Mouse (Mus musculus): Measurements from ENCODE around the gene Enox1.

Gene Enox1

DNA sequence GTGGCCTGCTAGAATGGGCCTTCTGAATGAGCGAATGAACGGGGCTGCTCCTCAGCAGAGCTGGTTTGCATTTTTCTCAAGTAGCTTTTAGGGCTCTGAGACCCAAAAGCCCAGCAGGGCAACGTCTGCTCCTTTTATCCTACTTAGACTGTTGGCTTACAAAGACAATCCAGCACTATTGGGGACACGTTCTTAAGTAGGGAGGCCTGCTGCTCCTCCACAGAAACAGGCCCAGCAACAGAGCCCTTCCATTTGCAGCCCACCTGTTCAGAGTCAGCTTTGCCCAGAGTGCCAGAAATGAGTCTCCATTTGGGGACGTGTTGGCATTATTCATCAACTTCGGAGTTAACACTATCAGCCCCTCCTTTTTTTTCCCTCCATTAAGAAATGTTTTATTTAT is 548.4 kb downstream of the Enox1 start:
- no peak for DNase-seq (ENCODE audit: low spot score)

DNA sequence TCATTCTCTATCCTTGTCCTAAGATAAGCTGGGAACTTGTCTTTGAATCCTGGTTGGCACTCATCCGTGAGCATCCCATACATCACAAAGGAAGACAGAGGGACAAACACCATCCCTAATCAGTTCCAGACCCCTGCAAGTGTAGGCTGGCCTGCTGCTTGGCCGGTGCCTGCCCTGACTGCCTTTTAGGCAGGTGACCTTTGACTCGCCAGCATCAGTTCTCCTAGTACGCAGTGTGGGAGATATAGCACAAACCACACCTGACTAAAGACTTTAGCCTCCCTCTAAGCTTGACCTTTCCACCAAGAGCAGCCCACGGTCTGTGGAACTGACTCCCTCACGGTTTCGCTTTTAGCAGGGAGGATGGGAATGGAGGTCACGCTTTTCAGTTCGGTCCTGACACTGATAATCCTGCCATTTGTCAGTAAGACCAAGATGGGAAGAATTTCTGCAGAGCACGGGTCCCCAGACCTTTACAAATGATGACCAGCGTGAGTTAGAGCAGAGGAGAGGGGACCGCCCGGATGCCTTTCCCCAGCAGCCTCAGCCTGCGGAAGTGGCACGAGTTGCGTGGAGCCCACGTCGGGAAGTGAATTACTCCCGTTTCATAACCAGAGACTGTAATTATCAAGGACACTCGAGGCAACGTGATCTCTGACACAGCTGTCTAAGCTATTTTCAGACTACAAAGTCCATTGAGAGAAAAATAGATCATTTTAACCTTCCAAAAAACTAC is 550.1 kb downstream of the Enox1 start:
- DNase-seq (ENCODE audit: low spot score), result no peak

DNA sequence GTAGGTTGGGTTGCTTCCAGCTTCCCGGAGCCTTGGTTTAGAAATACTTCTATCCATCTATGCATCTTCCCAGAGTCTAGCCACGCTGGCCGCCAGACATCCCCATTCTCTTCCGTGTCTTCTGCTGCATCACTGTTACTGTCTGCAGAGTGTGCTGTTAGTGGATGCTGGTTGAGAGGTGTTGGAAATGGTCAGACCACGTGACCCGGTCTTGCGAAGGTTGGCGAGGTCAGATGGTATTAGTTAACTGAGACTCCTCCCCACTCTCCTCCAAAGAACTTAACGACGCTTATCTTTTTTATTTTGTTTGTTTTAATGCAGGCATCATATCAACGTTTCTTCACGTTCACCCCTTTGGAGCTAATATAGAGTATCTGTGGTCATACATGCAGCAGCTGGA is 550.7 kb downstream of the Enox1 start:
- DNase-seq (ENCODE audit: low spot score), result no peak

GRCm38 (mm10) chr14:77708354-77709150 is 552.0 kb downstream of the Enox1 start:
- no peak for DNase-seq (ENCODE audit: low spot score)

GRCm38 (mm10) chr14:77714931-77715535 is 558.5 kb downstream of the Enox1 start:
- DNase-seq (ENCODE audit: low spot score), result no peak

DNA sequence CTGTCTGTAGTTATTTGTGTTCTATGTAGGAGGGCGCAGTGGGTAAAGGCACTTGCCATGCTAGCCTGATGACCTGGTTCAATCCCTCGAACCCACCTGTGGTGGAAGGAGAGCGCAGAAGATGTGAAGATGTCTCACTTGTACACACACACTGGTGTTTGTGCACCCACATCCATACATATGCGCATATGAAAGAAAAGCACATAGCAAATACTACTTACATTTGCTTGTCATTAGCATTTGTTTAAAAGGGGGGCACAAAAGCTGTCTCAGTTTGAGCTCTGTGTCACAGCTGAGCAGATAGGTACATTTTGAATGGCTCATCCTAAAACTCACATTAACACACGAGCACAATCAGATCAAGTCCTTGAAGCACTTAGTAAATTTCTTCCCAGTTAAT is 560.4 kb downstream of the Enox1 start:
- no peak for DNase-seq (ENCODE audit: low spot score)

DNA sequence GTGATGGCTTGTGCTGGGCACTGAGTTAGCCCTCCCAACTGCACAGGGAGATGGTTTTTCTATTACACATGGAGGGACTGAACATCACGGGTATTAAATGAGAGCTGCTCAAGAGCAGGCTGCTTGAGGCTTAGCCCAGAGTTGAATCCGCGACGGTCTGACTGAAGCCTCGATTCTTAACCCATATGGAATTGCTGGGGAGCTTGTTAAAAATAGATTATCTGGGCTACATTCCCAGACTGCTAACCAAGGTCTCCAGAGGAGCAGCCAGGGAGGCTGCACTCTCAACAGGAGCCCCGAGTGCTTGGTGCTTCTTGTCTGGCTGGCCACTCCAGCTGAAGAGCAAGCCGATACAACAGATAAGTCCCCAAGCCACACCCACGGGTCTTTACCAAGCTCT is 562.3 kb downstream of the Enox1 start:
- DNase-seq (ENCODE audit: low spot score), result no peak

GRCm38 (mm10) chr14:77738056-77738455 is 581.5 kb downstream of the Enox1 start:
- no peak for DNase-seq (ENCODE audit: low spot score)

- no peak for DNase-seq (ENCODE audit: low spot score)
Observed at GRCm38 (mm10) chr14:77738751-77739365, 582.3 kb downstream of the Enox1 start.

- no peak for DNase-seq (ENCODE audit: low spot score)
Observed at GRCm38 (mm10) chr14:77739376-77739775, 582.8 kb downstream of the Enox1 start.

DNA sequence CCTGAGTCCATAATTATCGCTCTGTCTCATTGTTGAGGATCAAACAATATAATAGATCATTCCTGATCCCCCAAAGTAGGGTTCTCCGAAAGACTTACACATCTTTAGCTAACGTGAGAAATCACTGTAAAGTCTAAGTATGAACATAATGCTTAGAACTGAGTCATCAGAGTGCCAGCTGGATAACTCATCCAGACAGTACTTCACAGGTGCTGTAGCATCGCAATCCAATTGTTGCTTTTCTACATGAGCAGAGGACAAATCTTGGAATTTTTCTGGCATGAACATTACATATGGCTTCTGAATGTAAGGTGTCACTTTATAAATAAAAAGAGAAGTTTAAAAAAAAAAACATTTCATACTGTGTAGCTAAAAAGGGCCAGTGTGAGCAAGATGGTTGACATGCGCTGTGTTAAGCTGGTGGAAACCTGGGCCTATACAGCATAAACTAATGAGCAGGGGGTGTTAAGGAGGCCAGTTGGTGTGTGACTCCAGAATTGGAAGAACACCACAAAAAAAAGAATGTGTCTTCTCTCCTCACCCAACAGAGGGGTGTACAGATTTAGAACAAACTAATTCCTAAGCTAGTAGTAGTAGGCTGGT is 588.2 kb downstream of the Enox1 start:
- no peak for DNase-seq (ENCODE audit: low spot score)

GRCm38 (mm10) chr14:77748920-77749319 is 592.4 kb downstream of the Enox1 start:
- no peak for DNase-seq (ENCODE audit: low spot score)
